Mouse (Mus musculus): ENCODE results near the gene Olfr955. TPM values are rescaled to one million over a fixed set of nuclear protein-coding genes. Genes with fewer than 3 reads are reported as not detected.

Gene Olfr955
- polyA plus RNA-seq (2016; fragmentation: Nextera tagmentation; extraction: Ambion mirVana) = not detected in 2 replicates

GRCm38 (mm10) chr9:39471844-39472243 lies at the start of gene Olfr955:
Gene Olfr955, minus strand, starts transcription at chr9:39471944.
- H3K9me3 ChIP-seq = no peaks in the 10 kb centered on the region
- no peaks in the 10 kb centered on the region for H3K36me3 ChIP-seq (replicated peaks)
- no peak within 1 kb of the TSS for H3K4me3 ChIP-seq
- no peak for DNase-seq (ENCODE audit: low spot score)
- 68% methylated on average over 1 of the region's 1 CpGs for WGBS
- no peaks in the 10 kb centered on the region for H3K4me1 ChIP-seq
- H3K27ac ChIP-seq (replicated peaks) = no peak within 1 kb of the TSS
- H3K27me3 ChIP-seq (replicated peaks; ENCODE audit: low read depth, poor library complexity, severe bottlenecking) = no peaks in the 10 kb centered on the region

- no peak overlapping the region for H3K27ac ChIP-seq (replicated peaks)
- H3K4me3 ChIP-seq = no peak overlapping the region
- no peaks in the 10 kb centered on the region for H3K9me3 ChIP-seq
- no peaks in the 10 kb centered on the region for H3K36me3 ChIP-seq (replicated peaks)
- H3K27me3 ChIP-seq (replicated peaks; ENCODE audit: low read depth, poor library complexity, severe bottlenecking) = no peaks in the 10 kb centered on the region
- H3K4me1 ChIP-seq = no peaks in the 10 kb centered on the region
- DNase-seq (ENCODE audit: low spot score) = no peak
These were observed 46.9 kb upstream of the Olfr955 start for GRCm38 (mm10) chr9:39518595-39518994.

- no peaks in the 10 kb centered on the region for H3K9me3 ChIP-seq
- H3K27me3 ChIP-seq (replicated peaks; ENCODE audit: low read depth, poor library complexity, severe bottlenecking) = no peaks in the 10 kb centered on the region
- H3K36me3 ChIP-seq (replicated peaks) = no peaks in the 10 kb centered on the region
- H3K27ac ChIP-seq (replicated peaks) = no peak within 1 kb of the TSS
- H3K4me1 ChIP-seq = no peaks in the 10 kb centered on the region
- DNase-seq (ENCODE audit: low spot score) = no peak
- whole genome bisulfite sequencing = 75% methylated on average over 3 of the region's 3 CpGs
- H3K4me3 ChIP-seq = no peak within 1 kb of the TSS
These were observed 43.8 kb upstream of the Olfr955 start, which contains the start of gene Olfr957 for GRCm38 (mm10) chr9:39515531-39515930. Gene Olfr957, minus strand, starts transcription at chr9:39515809.

- Histone ChIP-seq H3K36me3 (replicated peaks) (no peaks in the 10 kb centered on the region), H3K4me1 (no peaks in the 10 kb centered on the region), H3K4me3 (no peak overlapping the region), H3K27me3 (replicated peaks; ENCODE audit: low read depth, poor library complexity, severe bottlenecking) (no peaks in the 10 kb centered on the region), H3K9me3 (no peaks in the 10 kb centered on the region), H3K27ac (replicated peaks) (no peak overlapping the region)
- no peak for DNase-seq (ENCODE audit: low spot score)
- 82% methylated on average over 9 of the region's 9 CpGs for WGBS
These were observed 37.7 kb upstream of the Olfr955 start for GRCm38 (mm10) chr9:39509412-39509811.

- no peak overlapping the region for H3K27ac ChIP-seq (replicated peaks)
- peak; percentile 55 for DNase-seq (ENCODE audit: low spot score)
- H3K4me3 ChIP-seq = no peak overlapping the region
- H3K4me1 ChIP-seq = no peaks in the 10 kb centered on the region
- H3K36me3 ChIP-seq (replicated peaks) = no peaks in the 10 kb centered on the region
- no peaks in the 10 kb centered on the region for H3K9me3 ChIP-seq
- WGBS = 11% methylated on average over 6 of the region's 6 CpGs
- H3K27me3 ChIP-seq (replicated peaks; ENCODE audit: low read depth, poor library complexity, severe bottlenecking) = no peaks in the 10 kb centered on the region
These were observed 37.3 kb upstream of the Olfr955 start for GRCm38 (mm10) chr9:39508998-39509397.

- Histone ChIP-seq H3K27me3 (replicated peaks; ENCODE audit: low read depth, poor library complexity, severe bottlenecking) (no peaks in the 10 kb centered on the region), H3K9me3 (no peaks in the 10 kb centered on the region), H3K4me1 (no peaks in the 10 kb centered on the region), H3K4me3 (no peak within 1 kb of the TSS), H3K27ac (replicated peaks) (no peak within 1 kb of the TSS), H3K36me3 (replicated peaks) (no peaks in the 10 kb centered on the region)
- no peak for DNase-seq (ENCODE audit: low spot score)
- WGBS = 86% methylated on average over 2 of the region's 2 CpGs
These were observed 22.2 kb upstream of the Olfr955 start, which contains the start of gene Olfr44 for GRCm38 (mm10) chr9:39493895-39494294. Gene Olfr44, minus strand, starts transcription at chr9:39493995.

- no peak for DNase-seq (ENCODE audit: low spot score)
- Histone ChIP-seq H3K4me1 (no peaks in the 10 kb centered on the region), H3K9me3 (no peaks in the 10 kb centered on the region), H3K27ac (replicated peaks) (no peak within 1 kb of the TSS), H3K27me3 (replicated peaks; ENCODE audit: low read depth, poor library complexity, severe bottlenecking) (no peaks in the 10 kb centered on the region), H3K4me3 (no peak within 1 kb of the TSS), H3K36me3 (replicated peaks) (no peaks in the 10 kb centered on the region)
- 86% methylated on average over 6 of the region's 6 CpGs for WGBS
These were observed 15.3 kb downstream of the Olfr955 start, which contains the start of gene Olfr954 for GRCm38 (mm10) chr9:39456401-39456800. Gene Olfr954, plus strand, starts transcription at chr9:39456701.

- DNase-seq (ENCODE audit: low spot score) = no peak
- no peaks in the 10 kb centered on the region for H3K36me3 ChIP-seq (replicated peaks)
- H3K4me3 ChIP-seq = no peak within 1 kb of the TSS
- H3K27ac ChIP-seq (replicated peaks) = no peak within 1 kb of the TSS
- H3K9me3 ChIP-seq = no peaks in the 10 kb centered on the region
- no peaks in the 10 kb centered on the region for H3K4me1 ChIP-seq
- H3K27me3 ChIP-seq (replicated peaks; ENCODE audit: low read depth, poor library complexity, severe bottlenecking) = no peaks in the 10 kb centered on the region
These were observed 44.7 kb downstream of the Olfr955 start, which contains the start of gene Olfr952 for GRCm38 (mm10) chr9:39427048-39427447. Gene Olfr952, minus strand, starts transcription at chr9:39427148.

Other genes starting within 250 kb of the Olfr955 start
- not detected in 2 replicates for gene Olfr1537, start 221.9 kb downstream of the Olfr955 start, polyA plus RNA-seq (2016; fragmentation: Nextera tagmentation; extraction: Ambion mirVana)
- gene Olfr945, start 195.1 kb downstream of the Olfr955 start, polyA plus RNA-seq (2016; fragmentation: Nextera tagmentation; extraction: Ambion mirVana) = not detected in 2 replicates
- gene Olfr948, start 145.9 kb downstream of the Olfr955 start, polyA plus RNA-seq (2016; fragmentation: Nextera tagmentation; extraction: Ambion mirVana) = not detected in 2 replicates
- gene Olfr951, start 84.5 kb downstream of the Olfr955 start, polyA plus RNA-seq (2016; fragmentation: Nextera tagmentation; extraction: Ambion mirVana) = not detected in 2 replicates
- not detected in 2 replicates for gene Olfr952, start 44.8 kb downstream of the Olfr955 start, polyA plus RNA-seq (2016; fragmentation: Nextera tagmentation; extraction: Ambion mirVana)
- not detected in 2 replicates for gene Olfr954, start 15.2 kb downstream of the Olfr955 start, polyA plus RNA-seq (2016; fragmentation: Nextera tagmentation; extraction: Ambion mirVana)
- not detected in 2 replicates for gene Olfr44, start 22.1 kb upstream of the Olfr955 start, polyA plus RNA-seq (2016; fragmentation: Nextera tagmentation; extraction: Ambion mirVana)
- gene Olfr957, start 43.9 kb upstream of the Olfr955 start, polyA plus RNA-seq (2016; fragmentation: Nextera tagmentation; extraction: Ambion mirVana) = not detected in 2 replicates
- gene Olfr958, start 82.1 kb upstream of the Olfr955 start, polyA plus RNA-seq (2016; fragmentation: Nextera tagmentation; extraction: Ambion mirVana) = not detected in 2 replicates
- not detected in 2 replicates for gene Olfr959, start 103.6 kb upstream of the Olfr955 start, polyA plus RNA-seq (2016; fragmentation: Nextera tagmentation; extraction: Ambion mirVana)
- 6.8 and 10.4 TPM in 2 replicates for gene AW551984, start 132.5 kb upstream of the Olfr955 start, polyA plus RNA-seq (2016; fragmentation: Nextera tagmentation; extraction: Ambion mirVana)
- gene Olfr148, start 138.7 kb upstream of the Olfr955 start, polyA plus RNA-seq (2016; fragmentation: Nextera tagmentation; extraction: Ambion mirVana) = not detected in 2 replicates
- not detected in 2 replicates for gene Olfr960, start 149.4 kb upstream of the Olfr955 start, polyA plus RNA-seq (2016; fragmentation: Nextera tagmentation; extraction: Ambion mirVana)
- gene Olfr961, start 173.1 kb upstream of the Olfr955 start, polyA plus RNA-seq (2016; fragmentation: Nextera tagmentation; extraction: Ambion mirVana) = not detected in 2 replicates
- gene Olfr963, start 195.3 kb upstream of the Olfr955 start, polyA plus RNA-seq (2016; fragmentation: Nextera tagmentation; extraction: Ambion mirVana) = not detected in 2 replicates
- gene Olfr149, start 235.2 kb upstream of the Olfr955 start, polyA plus RNA-seq (2016; fragmentation: Nextera tagmentation; extraction: Ambion mirVana) = 0.05 TPM in 1 of 2 replicates, not detected in the other
- not detected in 2 replicates for gene Olfr965, start 239.4 kb upstream of the Olfr955 start, polyA plus RNA-seq (2016; fragmentation: Nextera tagmentation; extraction: Ambion mirVana)